Mouse (Mus musculus) lung, postnatal 0 days (tissue): ENCODE measurements around the gene Zfp719. TPM values are rescaled to one million over a fixed set of nuclear protein-coding genes. Genes with fewer than 3 reads are reported as not detected.
A peak's percentile ranks its signal among the peaks of the same experiment; 100 is the strongest.

Experiments used
- ATAC-seq: fragments of 200-750 bp; cut with Nextera tagmentation; 2 replicates; pipeline ENCODE4 v1.8.0; 2017; ENCODE audit warnings: moderate library complexity
- DNase-seq: peaks from one replicate; pipeline ENCODE4 v3.0.0-alpha.2; 2016; ENCODE audit warnings: low spot score
- H3K27ac ChIP-seq: fragments of 300-500 bp; sonication (generic); 2 replicates; pipeline ENCODE4 v1.5.1; 2014; ENCODE audit warnings: antibody characterized with exemption, mild to moderate bottlenecking, low read length, mixed read lengths
- H3K27me3 ChIP-seq: fragments of 300-500 bp; sonication (generic); replicated peaks from 2 replicates; pipeline ENCODE4 v1.6.1; 2014; ENCODE audit warnings: low read length, mixed read lengths; ENCODE audit not compliant: insufficient read depth
- H3K36me3 ChIP-seq: fragments of 300-500 bp; sonication (generic); 2 replicates; pipeline ENCODE4 v1.6.1; 2014; ENCODE audit warnings: low read length, mixed read lengths; ENCODE audit not compliant: insufficient read depth
- H3K4me1 ChIP-seq: fragments of 300-500 bp; sonication (generic); 2 replicates; pipeline ENCODE4 v1.6.1; 2014; ENCODE audit warnings: antibody characterized with exemption, low read depth, low read length, mixed read lengths; ENCODE audit not compliant: insufficient read depth
- H3K4me2 ChIP-seq: fragments of 300-500 bp; sonication (generic); replicated peaks from 2 replicates; pipeline ENCODE4 v1.6.1; 2014; ENCODE audit warnings: low read depth, mild to moderate bottlenecking, low read length, moderate library complexity, mixed read lengths
- H3K4me3 ChIP-seq: fragments of 300-500 bp; sonication (generic); 2 replicates; pipeline ENCODE4 v1.5.1; 2014; ENCODE audit warnings: low read depth, low read length
- H3K9ac ChIP-seq: fragments of 300-500 bp; sonication (generic); replicated peaks from 2 replicates; pipeline ENCODE4 v1.6.1; 2014; ENCODE audit warnings: low read depth, mild to moderate bottlenecking
- H3K9me3 ChIP-seq: fragments of 300-500 bp; sonication (generic); 2 replicates; pipeline ENCODE4 v1.6.1; 2016; ENCODE audit warnings: low read length, mixed read lengths
- CTCF ChIP-seq: IDR thresholded peaks from 2 replicates; pipeline ENCODE4 v1.5.1; 2016; ENCODE audit warnings: antibody characterized with exemption, mild to moderate bottlenecking
- EP300 ChIP-seq: IDR thresholded peaks from 2 replicates; pipeline ENCODE4 v1.6.1; 2016; ENCODE audit warnings: antibody characterized with exemption, mild to moderate bottlenecking, control low read depth
- WGBS: fragments of 180-500 bp; shearing (Covaris S2); extraction: QIAGEN DNeasy Blood & Tissue Kit; methylation state at CpG from one replicate; pipeline ENCODE4 v1.1.7; 2014; 5-methylcytosine and 5-hydroxymethylcytosine counted together
- polyA plus RNA-seq: library from polyadenylated mRNA; unstranded; fragments of >200 nt; fragmentation: Nextera tagmentation; extraction: Ambion mirVana; gene quantifications from 2 replicates; pipeline ENCODE4 v1.2.1, GENCODE M21; 2015

The Zfp719 gene
- polyA plus RNA-seq, 1 experiment from 2014 or later: 6.0 TPM

DNA sequence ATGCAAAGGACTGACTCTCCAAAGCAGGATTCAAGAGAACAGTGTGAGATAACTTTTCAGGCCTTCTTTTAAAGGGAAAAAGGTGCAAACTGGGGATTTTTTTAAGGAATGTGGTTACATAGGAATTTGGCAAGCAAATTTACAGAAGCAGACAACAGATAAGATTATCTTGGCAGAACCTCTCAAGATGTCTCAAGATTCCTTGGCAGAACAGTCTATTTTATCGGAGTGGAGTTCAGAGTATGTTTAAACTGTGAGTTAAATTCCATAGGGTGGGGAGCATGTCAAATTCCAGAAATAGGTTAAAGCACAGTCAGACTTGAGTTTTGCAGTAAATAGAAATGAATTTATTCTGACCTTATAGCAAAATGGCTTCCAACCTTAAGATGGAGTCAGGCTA is 22.5 kb upstream of the Zfp719 start:
- TF ChIP-seq EP300 (peak; percentile 22; the same call in 1 of the 2 replicates), CTCF (no peak)
- ATAC-seq: no peak; the same call in 1 of the 2 replicates

DNA sequence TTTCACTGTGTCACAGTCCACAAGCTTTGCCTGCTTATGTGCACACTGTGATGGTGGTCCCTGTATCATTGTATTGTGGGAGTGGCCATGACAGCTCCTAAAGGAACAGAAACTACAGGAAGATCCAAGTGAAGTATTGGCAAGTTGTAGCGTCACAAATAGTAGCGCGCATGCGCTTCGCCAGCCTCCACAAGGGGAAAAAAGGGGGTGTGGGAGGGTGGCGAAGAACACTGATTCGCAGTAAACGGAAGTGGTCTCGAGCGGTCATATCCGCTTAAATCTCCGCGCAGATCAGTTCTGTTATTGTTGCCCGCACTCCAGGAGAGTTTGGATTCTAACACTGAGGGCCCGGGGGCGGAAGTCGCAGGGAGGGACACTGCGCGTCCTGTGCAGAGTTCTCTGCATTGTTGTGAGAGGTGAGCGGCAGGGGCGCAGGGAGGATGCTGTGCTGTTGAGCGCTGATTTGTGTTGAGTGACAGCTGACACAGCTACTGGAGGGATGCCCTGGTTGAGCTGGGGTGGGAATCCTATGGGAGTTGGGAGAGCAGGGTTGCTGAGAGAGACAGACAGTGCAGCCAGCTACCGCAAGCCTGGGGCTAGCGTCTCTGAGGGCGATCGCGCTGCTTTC is 17.3 kb upstream of the Zfp719 start, which contains the start of gene Zfp658:
TSS of gene Zfp658 (plus strand) at position 251 of the 628 bp plus-strand sequence.
- peak; percentile 96 for DNase-seq
- Histone ChIP-seq H3K9ac (peak within 1 kb of the TSS; percentile 70), H3K27ac (peak within 1 kb of the TSS; percentile 81), H3K4me1 (peaks cover 4% of the 10 kb centered on the region; the same call in 1 of the 2 replicates), H3K4me2 (peak within 1 kb of the TSS; percentile 82), H3K27me3 (no peaks in the 10 kb centered on the region), H3K4me3 (peak within 1 kb of the TSS; percentile 63), H3K9me3 (no peaks in the 10 kb centered on the region), H3K36me3 (peaks cover 7% of the 10 kb centered on the region; the same call in 1 of the 2 replicates)
- ATAC-seq: peak; percentile 92
- WGBS: under 1% methylated on average over 27 of the region's 27 CpGs
- TF ChIP-seq CTCF: peak; percentile 33
- no peak for TF ChIP-seq EP300

More for the DNA sequence above, 22.5 kb upstream of the Zfp719 start:
- H3K27ac ChIP-seq: no peak overlapping the region
- WGBS: 20% methylated on average over 1 of the region's 1 CpGs
- no peaks in the 10 kb centered on the region for H3K4me1 ChIP-seq
- no peaks in the 10 kb centered on the region for H3K36me3 ChIP-seq
- no peak overlapping the region for H3K9ac ChIP-seq
- DNase-seq: peak; percentile 56
- no peak overlapping the region for H3K4me2 ChIP-seq
- H3K9me3 ChIP-seq: no peaks in the 10 kb centered on the region
- no peak overlapping the region for H3K4me3 ChIP-seq
- H3K27me3 ChIP-seq: no peaks in the 10 kb centered on the region

GRCm38 (mm10) chr7:43562651-43563070 is 16.7 kb upstream of the Zfp719 start:
- Histone ChIP-seq H3K27me3 (no peaks in the 10 kb centered on the region), H3K4me2 (peak overlapping the region; percentile 82), H3K36me3 (peaks cover 12% of the 10 kb centered on the region; the same call in 1 of the 2 replicates), H3K9me3 (no peaks in the 10 kb centered on the region), H3K9ac (peak overlapping the region; percentile 70), H3K4me1 (peaks cover 4% of the 10 kb centered on the region; the same call in 1 of the 2 replicates), H3K4me3 (peak overlapping the region; percentile 63), H3K27ac (peak overlapping the region; percentile 81)
- DNase-seq (peak; percentile 18), ATAC-seq (no peak)
- WGBS: 0% methylated on average over 10 of the region's 10 CpGs
- TF ChIP-seq EP300 (no peak), CTCF (no peak)

DNA sequence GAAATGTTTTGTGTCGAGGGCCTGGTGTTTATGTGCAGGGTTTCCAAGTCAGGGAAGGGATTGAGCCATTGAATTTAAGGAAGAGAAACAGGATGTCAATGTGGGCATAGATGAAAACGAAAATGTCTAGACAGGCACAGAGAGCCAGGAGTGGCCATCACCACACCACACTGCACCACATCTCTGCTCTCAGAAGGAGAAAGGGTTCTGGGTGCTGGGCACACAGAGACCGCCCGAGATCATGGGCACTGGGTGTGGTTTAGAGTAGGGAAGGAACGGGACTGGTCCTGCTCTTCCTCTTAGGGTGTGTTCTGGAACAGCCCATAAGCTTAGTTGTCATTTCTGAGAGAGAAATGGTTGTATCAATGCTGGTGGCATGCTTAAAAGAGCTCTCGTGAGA is 16.1 kb upstream of the Zfp719 start:
- no peaks in the 10 kb centered on the region for H3K9me3 ChIP-seq
- peak overlapping the region; percentile 82; the same call in 1 of the 2 replicates for H3K4me2 ChIP-seq
- peak; percentile 6 for DNase-seq
- peaks cover 4% of the 10 kb centered on the region; the same call in 1 of the 2 replicates for H3K4me1 ChIP-seq
- no peak for ATAC-seq
- H3K9ac ChIP-seq: peak overlapping the region; percentile 70; the same call in 1 of the 2 replicates
- WGBS: 50% methylated on average over 6 of the region's 6 CpGs
- no peak overlapping the region for H3K27ac ChIP-seq
- H3K27me3 ChIP-seq: no peaks in the 10 kb centered on the region
- H3K36me3 ChIP-seq: peaks cover 15% of the 10 kb centered on the region; the same call in 1 of the 2 replicates
- H3K4me3 ChIP-seq: no peak overlapping the region
- no peak for TF ChIP-seq EP300
- no peak for TF ChIP-seq CTCF

- H3K36me3 ChIP-seq: peaks cover 32% of the 10 kb centered on the region
Observed at GRCm38 (mm10) chr7:43571216-43571615, 8.2 kb upstream of the Zfp719 start.

DNA sequence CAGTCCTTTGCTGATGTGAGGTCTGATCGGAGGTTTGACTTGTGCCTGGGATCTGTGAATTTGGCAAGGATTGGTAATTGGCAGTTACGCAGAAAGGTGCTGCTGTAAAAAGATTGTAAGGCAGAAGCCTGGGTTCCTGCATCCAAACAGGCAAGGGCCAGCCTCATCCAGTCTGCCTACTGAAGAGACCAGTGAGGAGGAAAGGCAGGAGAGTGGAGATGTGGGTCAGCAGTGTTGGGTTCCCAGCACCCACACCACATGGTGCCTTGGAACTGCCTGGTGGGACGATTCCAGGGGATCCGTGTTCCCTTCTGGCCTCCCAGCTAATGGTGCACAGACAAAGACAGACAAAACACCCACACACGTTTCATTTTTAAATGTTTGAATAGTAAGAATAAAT is 1.1 kb downstream of the Zfp719 start:
- H3K27me3 ChIP-seq: no peaks in the 10 kb centered on the region
- H3K4me3 ChIP-seq: no peak overlapping the region
- H3K9me3 ChIP-seq: no peaks in the 10 kb centered on the region
- no peak overlapping the region for H3K27ac ChIP-seq
- TF ChIP-seq CTCF (no peak), EP300 (no peak)
- peak overlapping the region; percentile 77; the same call in 1 of the 2 replicates for H3K4me2 ChIP-seq
- H3K9ac ChIP-seq: no peak overlapping the region
- 0 out of 2 replicates have a peak, but pooled peaks cover 3% of the 10 kb centered on the region for H3K4me1 ChIP-seq
- 54% methylated on average over 5 of the region's 5 CpGs for WGBS
- no peaks in the 10 kb centered on the region; the same call in 1 of the 2 replicates for H3K36me3 ChIP-seq
- no peak for ATAC-seq
- no peak for DNase-seq

More at GRCm38 (mm10) chr7:43571216-43571615, 8.2 kb upstream of the Zfp719 start:
- DNase-seq: no peak
- Histone ChIP-seq H3K4me2 (no peak overlapping the region), H3K9me3 (no peaks in the 10 kb centered on the region), H3K9ac (no peak overlapping the region), H3K27ac (no peak overlapping the region), H3K4me3 (no peak overlapping the region), H3K4me1 (no peaks in the 10 kb centered on the region), H3K27me3 (no peaks in the 10 kb centered on the region)
- WGBS: 97% methylated on average over 2 of the region's 2 CpGs
- no peak for ATAC-seq
- no peak for TF ChIP-seq EP300
- TF ChIP-seq CTCF: no peak
